Mouse (Mus musculus) liver, embryonic 15.5 days (tissue): Measurements from ENCODE around the gene Tert. TPM values are rescaled to one million over a fixed set of nuclear protein-coding genes. Genes with fewer than 3 reads are reported as not detected.

ENCODE experiments used
- ATAC-seq: fragments of 200-750 bp; cut with Nextera tagmentation; 2 replicates; pipeline ENCODE4 v1.8.0; 2017; ENCODE audit warnings: moderate number of reproducible peaks, mild to moderate bottlenecking, moderate library complexity; ENCODE audit not compliant: insufficient read depth
- H3K27ac ChIP-seq: fragments of 300-500 bp; sonication (generic); replicated peaks from 2 replicates; pipeline ENCODE4 v1.5.1; 2015; ENCODE audit warnings: mild to moderate bottlenecking, inconsistent platforms
- H3K27me3 ChIP-seq: fragments of 300-500 bp; sonication (generic); 2 replicates; pipeline ENCODE4 v1.6.1; 2015; ENCODE audit warnings: mild to moderate bottlenecking, inconsistent platforms
- H3K36me3 ChIP-seq: fragments of 300-500 bp; sonication (generic); replicated peaks from 2 replicates; pipeline ENCODE4 v1.6.1; 2015; ENCODE audit warnings: moderate library complexity, mild to moderate bottlenecking, inconsistent platforms
- H3K4me1 ChIP-seq: fragments of 300-500 bp; sonication (generic); replicated peaks from 2 replicates; pipeline ENCODE4 v1.6.1; 2015; ENCODE audit warnings: inconsistent platforms
- H3K4me2 ChIP-seq: fragments of 300-500 bp; sonication (generic); 2 replicates; pipeline ENCODE4 v1.6.1; 2015; ENCODE audit warnings: moderate library complexity, mild to moderate bottlenecking, inconsistent platforms
- H3K4me3 ChIP-seq: fragments of 300-500 bp; sonication (generic); replicated peaks from 2 replicates; pipeline ENCODE4 v1.5.1; 2015; ENCODE audit warnings: mild to moderate bottlenecking, inconsistent platforms
- H3K9ac ChIP-seq: fragments of 300-500 bp; sonication (generic); 2 replicates; pipeline ENCODE4 v1.6.1; 2015; ENCODE audit warnings: moderate library complexity, mild to moderate bottlenecking, inconsistent platforms
- H3K9me3 ChIP-seq: fragments of 300-500 bp; sonication (generic); replicated peaks from 2 replicates; pipeline ENCODE4 v1.6.1; 2016; ENCODE audit warnings: inconsistent platforms
- WGBS: fragments of 180-500 bp; shearing (Covaris S2); methylation state at CpG from one replicate; pipeline ENCODE4 v1.1.7; 2015; ENCODE audit warnings: mixed read lengths; ENCODE audit not compliant: insufficient replicate concordance; 5-methylcytosine and 5-hydroxymethylcytosine counted together
- polyA plus RNA-seq: library from polyadenylated mRNA; unstranded; fragments of >200 nt; fragmentation: Nextera tagmentation; extraction: Ambion mirVana; gene quantifications from 2 replicates; pipeline ENCODE4 v1.2.1, GENCODE M21; 2015

The Tert gene
- polyA plus RNA-seq, 1 experiment from 2014 or later = 1.2 TPM

DNA sequence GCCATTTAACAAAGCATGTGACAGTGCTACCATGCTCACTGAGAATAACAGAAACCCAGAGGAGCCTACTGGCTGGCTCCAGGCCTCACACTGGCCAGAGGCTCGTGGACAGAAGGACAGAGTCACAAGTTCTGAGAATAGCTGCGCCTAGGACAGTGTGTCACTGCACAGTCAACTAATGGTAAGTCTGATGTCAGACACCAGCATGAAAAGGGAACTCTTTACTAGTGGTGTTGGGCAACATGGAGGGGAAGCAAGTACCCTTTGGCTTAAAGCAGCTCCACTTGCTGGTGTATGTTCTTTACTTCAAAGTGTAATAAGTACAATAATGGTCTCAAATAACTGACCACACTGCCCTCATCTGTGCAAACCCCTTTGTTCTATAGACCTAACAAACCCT, 66.6 kb downstream of the Tert start:
- no peak overlapping the region for H3K9ac ChIP-seq
- no peaks in the 10 kb centered on the region; the same call in 1 of the 2 replicates for H3K4me1 ChIP-seq
- no peak for ATAC-seq
- no peaks in the 10 kb centered on the region for H3K27me3 ChIP-seq
- 47% methylated on average over 2 of the region's 2 CpGs for WGBS
- H3K4me2 ChIP-seq = no peak overlapping the region
- no peak overlapping the region for H3K27ac ChIP-seq
- H3K9me3 ChIP-seq = no peaks in the 10 kb centered on the region
- no peaks in the 10 kb centered on the region for H3K36me3 ChIP-seq
- H3K4me3 ChIP-seq = no peak overlapping the region

GRCm38 (mm10) chr13:73694972-73695371, 68.3 kb downstream of the Tert start:
- no peaks in the 10 kb centered on the region for H3K36me3 ChIP-seq
- WGBS = 23% methylated on average over 1 of the region's 1 CpGs
- H3K9ac ChIP-seq = no peak overlapping the region
- H3K4me2 ChIP-seq = no peak overlapping the region
- no peak overlapping the region for H3K27ac ChIP-seq
- no peaks in the 10 kb centered on the region for H3K9me3 ChIP-seq
- no peak for ATAC-seq
- H3K4me3 ChIP-seq = no peak overlapping the region
- H3K27me3 ChIP-seq = no peaks in the 10 kb centered on the region
- no peaks in the 10 kb centered on the region; the same call in 1 of the 2 replicates for H3K4me1 ChIP-seq

- Histone ChIP-seq H3K9me3 (no peaks in the 10 kb centered on the region), H3K27me3 (no peaks in the 10 kb centered on the region), H3K4me2 (no peak overlapping the region), H3K4me1 (no peaks in the 10 kb centered on the region; the same call in 1 of the 2 replicates), H3K4me3 (no peak overlapping the region), H3K27ac (no peak overlapping the region), H3K36me3 (no peaks in the 10 kb centered on the region), H3K9ac (no peak overlapping the region)
- no peak for ATAC-seq
- WGBS = 42% methylated on average over 3 of the region's 3 CpGs
Measured at GRCm38 (mm10) chr13:73696529-73696928, 69.8 kb downstream of the Tert start.

Other genes starting within 250 kb of the Tert start
- 73.8 and 78.2 TPM in 2 replicates for gene Lpcat1, start 159.7 kb upstream of the Tert start, polyA plus RNA-seq
- gene Slc6a3, start 90.2 kb upstream of the Tert start, polyA plus RNA-seq = 0.70 and 0.75 TPM in 2 replicates
- 72.2 and 83.8 TPM in 2 replicates for gene Clptm1l, start 22.9 kb upstream of the Tert start, polyA plus RNA-seq
- gene Slc6a18, start 51.1 kb downstream of the Tert start, polyA plus RNA-seq = not detected in 2 replicates
- 0.83 and 1.0 TPM in 2 replicates for gene Slc6a19, start 78.0 kb downstream of the Tert start, polyA plus RNA-seq
- 9.2 and 11.2 TPM in 2 replicates for gene Slc12a7, start 106.2 kb downstream of the Tert start, polyA plus RNA-seq
- 0.12 and 0.20 TPM in 2 replicates for gene Nkd2, start 220.7 kb downstream of the Tert start, polyA plus RNA-seq